Mouse (Mus musculus): ENCODE results near the gene Ate1. TPM values are rescaled to one million over a fixed set of nuclear protein-coding genes. Genes with fewer than 3 reads are reported as not detected.
A peak's percentile ranks its signal among the peaks of the same experiment; 100 is the strongest.

Gene Ate1
- polyA plus RNA-seq (2014; fragmentation: Nextera tagmentation; extraction: Ambion mirVana) = 53.0 and 59.9 TPM in 2 replicates

DNA sequence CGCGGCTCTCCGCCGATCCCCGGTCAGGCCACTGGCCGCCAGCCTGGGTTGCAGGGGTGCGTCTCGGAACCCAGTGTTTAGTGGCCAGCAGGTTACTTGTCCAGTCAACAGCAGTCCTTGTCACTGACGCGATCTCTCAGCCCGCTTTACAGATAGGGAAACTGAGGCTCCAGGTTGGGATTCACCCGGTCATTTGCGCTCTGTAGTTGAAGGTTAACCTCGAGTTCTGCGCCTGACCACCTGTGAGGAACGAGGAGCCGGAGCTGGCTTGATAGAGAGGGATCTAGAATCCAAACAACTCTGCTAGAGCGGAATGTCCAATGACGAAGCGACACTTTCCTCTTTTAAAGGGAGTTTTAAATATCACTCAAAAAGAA lies at the start of gene Ate1:
Ate1 (minus strand) TSS at position 321 of the 377 bp plus-strand sequence.
- no peaks in the 10 kb centered on the region for H3K27me3 ChIP-seq (ENCODE audit: control insufficient read depth, insufficient read depth, low read length)
- ATAC-seq (ENCODE audit: insufficient read depth, low FRiP score, low TSS enrichment) (no peak), DNase-seq (ENCODE audit: low spot score) (no peak)
- H3K9ac ChIP-seq (ENCODE audit: low read length) = peak within 1 kb of the TSS; percentile 96
- peak within 1 kb of the TSS; percentile 82 for H3K4me2 ChIP-seq (ENCODE audit: low read depth)
- H3K9me3 ChIP-seq (ENCODE audit: control insufficient read depth, low read length) = no peaks in the 10 kb centered on the region
- H3K4me1 ChIP-seq (ENCODE audit: control insufficient read depth, insufficient read depth, low read length) = 0 out of 2 replicates have a peak, but pooled peaks cover 6% of the 10 kb centered on the region
- H3K27ac ChIP-seq (ENCODE audit: low read depth, low read length) = peak within 1 kb of the TSS; percentile 96
- no peaks in the 10 kb centered on the region for H3K36me3 ChIP-seq (ENCODE audit: control insufficient read depth, insufficient read depth, low read length)
- peak within 1 kb of the TSS; percentile 83 for H3K4me3 ChIP-seq (ENCODE audit: low read depth, low read length)
- WGBS = 21% methylated on average over 20 of the region's 20 CpGs

DNA sequence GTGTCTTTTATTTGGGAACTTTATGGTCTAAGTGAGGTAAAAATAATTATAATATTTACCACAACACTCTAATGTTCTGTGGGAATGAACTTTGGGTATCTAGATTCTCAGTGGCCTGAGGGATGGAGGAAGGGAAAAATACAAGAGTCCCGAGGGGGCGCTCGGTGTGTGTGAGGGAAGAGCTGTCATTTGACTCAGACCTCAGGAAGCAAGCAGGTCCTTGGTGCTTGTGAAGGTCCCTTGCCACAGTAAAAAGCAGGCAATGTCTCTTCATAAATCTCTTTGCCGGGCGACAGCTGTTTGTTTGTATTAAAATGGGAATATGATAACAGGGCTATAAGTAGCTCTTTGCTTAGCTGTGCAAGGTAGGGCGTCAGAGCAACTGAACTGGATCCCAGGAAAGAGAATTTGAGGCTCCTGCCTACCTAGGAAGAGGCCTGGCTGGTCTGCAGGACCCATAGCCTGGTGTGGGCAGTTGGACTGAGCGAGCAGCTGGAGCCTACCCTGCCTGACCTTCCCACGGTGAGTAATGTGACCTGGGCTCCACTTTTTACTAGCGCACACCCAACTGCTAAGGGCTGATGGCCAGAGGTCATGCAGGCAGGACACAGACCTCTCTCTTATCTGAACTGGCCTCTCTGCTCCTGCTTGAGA lies 48.7 kb upstream of the Ate1 start:
- no peak for ATAC-seq (ENCODE audit: insufficient read depth, low FRiP score, low TSS enrichment)
- DNase-seq (ENCODE audit: low spot score) = no peak
- 79% methylated on average over 9 of the region's 9 CpGs for WGBS
- Histone ChIP-seq H3K4me3 (ENCODE audit: low read depth, low read length) (no peak overlapping the region), H3K27ac (ENCODE audit: low read depth, low read length) (no peak overlapping the region), H3K4me1 (ENCODE audit: control insufficient read depth, insufficient read depth, low read length) (no peaks in the 10 kb centered on the region), H3K9ac (ENCODE audit: low read length) (no peak overlapping the region), H3K36me3 (ENCODE audit: control insufficient read depth, insufficient read depth, low read length) (no peaks in the 10 kb centered on the region), H3K9me3 (ENCODE audit: control insufficient read depth, low read length) (no peaks in the 10 kb centered on the region), H3K4me2 (ENCODE audit: low read depth) (no peak overlapping the region), H3K27me3 (ENCODE audit: control insufficient read depth, insufficient read depth, low read length) (no peaks in the 10 kb centered on the region)

DNA sequence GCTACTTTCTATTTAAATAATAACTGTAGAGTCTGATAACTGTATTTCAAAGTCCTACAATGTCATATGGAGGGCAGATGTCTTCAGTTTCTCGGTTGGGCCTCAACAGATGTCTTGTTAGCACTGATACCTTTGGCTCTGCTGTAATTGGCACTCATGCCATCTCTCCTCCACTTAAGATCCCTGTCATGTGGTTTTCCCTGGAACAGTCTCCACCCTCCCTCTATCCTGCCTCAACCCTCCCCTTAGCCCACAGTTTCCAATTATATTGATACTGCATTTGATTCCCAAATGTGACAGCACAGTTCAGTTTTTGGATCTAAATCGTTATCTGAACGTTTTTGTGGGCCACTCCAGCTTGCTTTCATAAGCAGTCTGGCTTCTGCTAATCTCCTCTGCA lies 44.4 kb upstream of the Ate1 start:
- Histone ChIP-seq H3K36me3 (ENCODE audit: control insufficient read depth, insufficient read depth, low read length) (no peaks in the 10 kb centered on the region), H3K4me1 (ENCODE audit: control insufficient read depth, insufficient read depth, low read length) (no peaks in the 10 kb centered on the region), H3K27ac (ENCODE audit: low read depth, low read length) (no peak overlapping the region), H3K27me3 (ENCODE audit: control insufficient read depth, insufficient read depth, low read length) (no peaks in the 10 kb centered on the region), H3K4me2 (ENCODE audit: low read depth) (no peak overlapping the region), H3K4me3 (ENCODE audit: low read depth, low read length) (no peak overlapping the region), H3K9me3 (ENCODE audit: control insufficient read depth, low read length) (no peaks in the 10 kb centered on the region), H3K9ac (ENCODE audit: low read length) (no peak overlapping the region)
- 71% methylated on average over 3 of the region's 3 CpGs for WGBS
- ATAC-seq (ENCODE audit: insufficient read depth, low FRiP score, low TSS enrichment) (no peak), DNase-seq (ENCODE audit: low spot score) (no peak)

DNA sequence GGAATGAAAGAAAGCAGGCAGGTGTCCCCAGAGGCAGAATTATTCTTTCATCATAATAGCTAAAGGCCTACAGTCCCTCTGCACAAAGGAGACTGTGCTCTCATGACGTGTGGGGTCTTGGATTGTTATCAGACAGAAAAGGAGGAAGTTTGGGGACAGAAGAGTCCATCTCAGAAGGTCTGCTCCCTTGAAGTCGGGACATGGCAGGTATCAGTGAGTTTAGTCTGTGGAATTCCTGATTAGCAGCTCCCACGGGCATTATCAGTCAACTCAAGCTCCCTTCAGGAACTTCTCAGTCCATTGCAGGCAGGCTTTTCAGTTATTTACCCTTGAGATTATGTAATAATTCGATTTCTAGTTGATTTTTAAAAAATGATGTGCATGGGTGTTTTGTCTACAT lies 43.7 kb upstream of the Ate1 start:
- no peaks in the 10 kb centered on the region for H3K4me1 ChIP-seq (ENCODE audit: control insufficient read depth, insufficient read depth, low read length)
- ATAC-seq (ENCODE audit: insufficient read depth, low FRiP score, low TSS enrichment) (no peak), DNase-seq (ENCODE audit: low spot score) (no peak)
- no peaks in the 10 kb centered on the region for H3K36me3 ChIP-seq (ENCODE audit: control insufficient read depth, insufficient read depth, low read length)
- no peak overlapping the region for H3K4me2 ChIP-seq (ENCODE audit: low read depth)
- H3K27ac ChIP-seq (ENCODE audit: low read depth, low read length) = no peak overlapping the region
- H3K4me3 ChIP-seq (ENCODE audit: low read depth, low read length) = no peak overlapping the region
- no peaks in the 10 kb centered on the region for H3K27me3 ChIP-seq (ENCODE audit: control insufficient read depth, insufficient read depth, low read length)
- WGBS = 67% methylated on average over 4 of the region's 4 CpGs
- no peak overlapping the region for H3K9ac ChIP-seq (ENCODE audit: low read length)
- no peaks in the 10 kb centered on the region for H3K9me3 ChIP-seq (ENCODE audit: control insufficient read depth, low read length)

DNA sequence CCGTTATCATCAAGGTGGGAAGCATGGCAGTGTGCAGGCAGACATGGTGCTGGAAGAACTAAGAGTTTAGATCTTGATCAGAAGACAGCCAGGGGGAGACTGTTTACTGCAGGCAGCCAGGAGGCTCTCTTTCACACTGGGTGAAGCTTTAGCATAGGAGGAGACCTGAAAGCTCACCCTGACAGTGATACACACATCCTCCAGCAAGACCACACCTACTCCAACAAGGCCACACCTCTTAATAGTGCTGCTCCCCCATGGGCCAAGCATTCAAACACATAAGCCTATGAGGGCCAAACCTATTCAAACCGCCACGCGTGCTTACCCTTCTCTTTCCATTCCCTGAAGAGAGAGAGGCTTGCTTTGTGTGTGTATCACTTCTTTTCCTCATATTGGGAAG lies 43.1 kb upstream of the Ate1 start:
- H3K9ac ChIP-seq (ENCODE audit: low read length) = no peak overlapping the region
- no peak overlapping the region for H3K4me2 ChIP-seq (ENCODE audit: low read depth)
- WGBS = 96% methylated on average over 4 of the region's 4 CpGs
- H3K9me3 ChIP-seq (ENCODE audit: control insufficient read depth, low read length) = no peaks in the 10 kb centered on the region
- H3K36me3 ChIP-seq (ENCODE audit: control insufficient read depth, insufficient read depth, low read length) = no peaks in the 10 kb centered on the region
- H3K27ac ChIP-seq (ENCODE audit: low read depth, low read length) = no peak overlapping the region
- DNase-seq (ENCODE audit: low spot score) (no peak), ATAC-seq (ENCODE audit: insufficient read depth, low FRiP score, low TSS enrichment) (no peak)
- no peaks in the 10 kb centered on the region for H3K27me3 ChIP-seq (ENCODE audit: control insufficient read depth, insufficient read depth, low read length)
- H3K4me1 ChIP-seq (ENCODE audit: control insufficient read depth, insufficient read depth, low read length) = no peaks in the 10 kb centered on the region
- no peak overlapping the region for H3K4me3 ChIP-seq (ENCODE audit: low read depth, low read length)

DNA sequence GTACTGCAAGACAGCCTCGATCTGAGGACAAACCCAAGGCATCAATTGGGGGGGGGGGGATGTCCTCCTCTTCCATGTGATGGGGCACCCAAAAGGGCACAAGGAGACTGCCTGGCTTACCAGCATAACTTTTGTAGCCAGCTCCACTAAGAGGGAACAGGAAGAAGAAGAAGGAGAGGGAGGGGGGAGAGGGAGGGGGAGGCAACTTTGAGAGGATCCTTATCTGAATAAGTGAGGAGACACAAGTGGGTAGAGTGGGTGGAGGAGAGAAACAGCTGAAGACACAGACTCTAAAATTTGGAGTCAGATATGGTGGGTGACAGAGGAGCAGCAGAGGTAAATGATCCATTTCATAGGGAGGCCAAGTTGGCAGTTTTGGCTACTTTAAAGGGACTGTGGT lies 40.8 kb upstream of the Ate1 start:
- 62% methylated on average over 1 of the region's 1 CpGs for WGBS
- Histone ChIP-seq H3K36me3 (ENCODE audit: control insufficient read depth, insufficient read depth, low read length) (no peaks in the 10 kb centered on the region), H3K4me3 (ENCODE audit: low read depth, low read length) (no peak overlapping the region), H3K27ac (ENCODE audit: low read depth, low read length) (no peak overlapping the region), H3K27me3 (ENCODE audit: control insufficient read depth, insufficient read depth, low read length) (no peaks in the 10 kb centered on the region), H3K4me2 (ENCODE audit: low read depth) (no peak overlapping the region), H3K9ac (ENCODE audit: low read length) (no peak overlapping the region), H3K9me3 (ENCODE audit: control insufficient read depth, low read length) (no peaks in the 10 kb centered on the region), H3K4me1 (ENCODE audit: control insufficient read depth, insufficient read depth, low read length) (no peaks in the 10 kb centered on the region)
- DNase-seq (ENCODE audit: low spot score) = no peak
- ATAC-seq (ENCODE audit: insufficient read depth, low FRiP score, low TSS enrichment) = no peak

DNA sequence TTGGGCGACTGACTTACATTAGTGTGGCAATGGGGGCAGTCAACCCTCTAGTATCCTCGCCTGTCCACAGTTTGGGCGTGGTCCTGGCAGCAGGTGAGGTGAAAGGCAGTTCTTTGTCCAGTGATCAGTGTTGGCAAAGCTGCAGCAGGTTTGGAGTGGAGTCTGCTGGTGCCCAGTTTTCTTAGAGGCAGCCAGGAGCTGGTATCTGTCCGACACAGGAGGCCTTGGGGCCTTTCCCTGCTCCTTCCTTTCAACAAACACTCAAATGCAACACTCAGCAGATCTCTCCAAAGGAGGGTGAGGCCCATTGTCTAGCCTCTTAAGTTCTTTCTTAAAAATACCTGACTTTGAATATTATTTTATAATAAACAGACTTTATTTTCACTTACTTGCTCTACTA lies 38.4 kb upstream of the Ate1 start:
- Histone ChIP-seq H3K4me1 (ENCODE audit: control insufficient read depth, insufficient read depth, low read length) (no peaks in the 10 kb centered on the region), H3K9me3 (ENCODE audit: control insufficient read depth, low read length) (no peaks in the 10 kb centered on the region), H3K4me2 (ENCODE audit: low read depth) (no peak overlapping the region), H3K36me3 (ENCODE audit: control insufficient read depth, insufficient read depth, low read length) (no peaks in the 10 kb centered on the region), H3K9ac (ENCODE audit: low read length) (no peak overlapping the region), H3K27me3 (ENCODE audit: control insufficient read depth, insufficient read depth, low read length) (no peaks in the 10 kb centered on the region), H3K4me3 (ENCODE audit: low read depth, low read length) (no peak overlapping the region), H3K27ac (ENCODE audit: low read depth, low read length) (no peak overlapping the region)
- WGBS = 78% methylated on average over 4 of the region's 4 CpGs
- DNase-seq (ENCODE audit: low spot score) = no peak
- ATAC-seq (ENCODE audit: insufficient read depth, low FRiP score, low TSS enrichment) = no peak

DNA sequence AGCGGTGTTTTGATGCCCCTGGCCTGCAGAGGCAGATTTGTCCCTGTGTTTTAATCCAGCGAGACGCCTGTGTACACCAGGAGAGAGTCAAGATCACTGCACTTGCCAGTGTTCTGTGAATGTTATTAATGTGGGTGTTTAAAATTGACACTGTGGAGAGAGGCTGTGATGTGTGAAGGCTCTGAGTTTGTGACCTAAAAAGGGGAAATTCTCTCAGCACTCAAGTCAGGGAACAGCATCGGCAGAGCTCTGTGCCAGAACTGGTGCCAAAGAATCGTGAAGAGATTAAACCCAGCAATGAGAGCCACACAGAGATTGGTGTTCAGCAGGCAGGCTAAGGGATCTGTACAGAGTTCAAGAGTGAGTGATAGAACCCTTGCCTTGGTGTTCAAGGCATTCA lies 35.4 kb upstream of the Ate1 start:
- no peak for DNase-seq (ENCODE audit: low spot score)
- Histone ChIP-seq H3K9ac (ENCODE audit: low read length) (no peak overlapping the region), H3K4me2 (ENCODE audit: low read depth) (no peak overlapping the region), H3K27ac (ENCODE audit: low read depth, low read length) (no peak overlapping the region), H3K27me3 (ENCODE audit: control insufficient read depth, insufficient read depth, low read length) (no peaks in the 10 kb centered on the region), H3K9me3 (ENCODE audit: control insufficient read depth, low read length) (no peaks in the 10 kb centered on the region), H3K36me3 (ENCODE audit: control insufficient read depth, insufficient read depth, low read length) (no peaks in the 10 kb centered on the region), H3K4me3 (ENCODE audit: low read depth, low read length) (no peak overlapping the region), H3K4me1 (ENCODE audit: control insufficient read depth, insufficient read depth, low read length) (no peaks in the 10 kb centered on the region)
- 81% methylated on average over 5 of the region's 5 CpGs for WGBS
- ATAC-seq (ENCODE audit: insufficient read depth, low FRiP score, low TSS enrichment) = no peak

DNA sequence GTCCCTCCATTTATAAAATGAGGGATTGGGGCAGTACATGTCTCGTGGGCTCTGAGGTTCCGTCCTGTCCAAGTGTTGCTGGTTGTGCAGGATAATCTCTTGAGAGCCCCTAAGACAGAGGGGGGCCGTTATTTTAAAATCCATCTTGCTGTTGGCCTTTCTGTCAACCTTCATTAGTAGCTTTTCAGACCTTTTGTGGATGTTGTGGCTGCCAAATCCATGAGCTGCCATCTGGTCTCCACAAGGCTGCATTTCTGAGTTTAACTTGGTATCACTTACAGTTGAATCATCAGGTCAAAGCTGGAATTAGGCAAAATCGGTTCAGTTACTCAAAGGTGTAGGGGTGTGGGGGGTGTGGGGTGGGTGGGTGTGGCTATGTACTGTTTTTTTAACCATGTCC lies 33.2 kb upstream of the Ate1 start:
- H3K4me3 ChIP-seq (ENCODE audit: low read depth, low read length) = no peak overlapping the region
- no peaks in the 10 kb centered on the region for H3K4me1 ChIP-seq (ENCODE audit: control insufficient read depth, insufficient read depth, low read length)
- WGBS = 81% methylated on average over 4 of the region's 4 CpGs
- no peak for ATAC-seq (ENCODE audit: insufficient read depth, low FRiP score, low TSS enrichment)
- no peak overlapping the region for H3K27ac ChIP-seq (ENCODE audit: low read depth, low read length)
- H3K27me3 ChIP-seq (ENCODE audit: control insufficient read depth, insufficient read depth, low read length) = no peaks in the 10 kb centered on the region
- no peak overlapping the region for H3K9ac ChIP-seq (ENCODE audit: low read length)
- no peaks in the 10 kb centered on the region for H3K36me3 ChIP-seq (ENCODE audit: control insufficient read depth, insufficient read depth, low read length)
- no peaks in the 10 kb centered on the region for H3K9me3 ChIP-seq (ENCODE audit: control insufficient read depth, low read length)
- DNase-seq (ENCODE audit: low spot score) = no peak
- no peak overlapping the region for H3K4me2 ChIP-seq (ENCODE audit: low read depth)
